Mouse (Mus musculus): ENCODE results near the gene Chrm4.

DNA sequence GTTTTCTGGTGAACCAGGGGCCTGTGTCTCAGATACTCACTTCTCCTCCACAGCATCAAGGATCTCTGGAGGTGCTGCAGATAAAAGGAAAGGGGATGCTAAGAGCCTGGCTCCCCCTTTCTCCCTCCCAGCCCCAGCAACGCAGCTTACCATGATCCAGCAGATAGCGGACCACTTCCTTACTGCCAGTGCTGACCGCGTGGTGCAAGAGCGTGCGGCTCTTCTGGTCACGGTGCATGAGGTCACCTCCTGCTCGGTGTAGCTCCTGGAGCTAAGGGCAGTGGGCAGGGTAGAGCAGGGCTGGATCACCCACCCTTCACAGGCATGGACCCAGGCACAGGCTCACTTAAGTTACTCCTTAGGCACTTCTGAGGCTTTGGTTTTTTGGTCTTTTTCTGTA, 7.0 kb downstream of the Chrm4 start:
- no peak for TF ChIP-seq GATA1 (IDR thresholded peaks at IDR 0.05; ENCODE audit: borderline replicate concordance, low read length)
- TF ChIP-seq FLI1 (IDR thresholded peaks at IDR 0.05; ENCODE audit: low read length), result no peak
